Mouse (Mus musculus): ENCODE data around the gene Ncoa5.
A peak's percentile ranks its signal among the peaks of the same experiment; 100 is the strongest.

Gene Ncoa5

DNA sequence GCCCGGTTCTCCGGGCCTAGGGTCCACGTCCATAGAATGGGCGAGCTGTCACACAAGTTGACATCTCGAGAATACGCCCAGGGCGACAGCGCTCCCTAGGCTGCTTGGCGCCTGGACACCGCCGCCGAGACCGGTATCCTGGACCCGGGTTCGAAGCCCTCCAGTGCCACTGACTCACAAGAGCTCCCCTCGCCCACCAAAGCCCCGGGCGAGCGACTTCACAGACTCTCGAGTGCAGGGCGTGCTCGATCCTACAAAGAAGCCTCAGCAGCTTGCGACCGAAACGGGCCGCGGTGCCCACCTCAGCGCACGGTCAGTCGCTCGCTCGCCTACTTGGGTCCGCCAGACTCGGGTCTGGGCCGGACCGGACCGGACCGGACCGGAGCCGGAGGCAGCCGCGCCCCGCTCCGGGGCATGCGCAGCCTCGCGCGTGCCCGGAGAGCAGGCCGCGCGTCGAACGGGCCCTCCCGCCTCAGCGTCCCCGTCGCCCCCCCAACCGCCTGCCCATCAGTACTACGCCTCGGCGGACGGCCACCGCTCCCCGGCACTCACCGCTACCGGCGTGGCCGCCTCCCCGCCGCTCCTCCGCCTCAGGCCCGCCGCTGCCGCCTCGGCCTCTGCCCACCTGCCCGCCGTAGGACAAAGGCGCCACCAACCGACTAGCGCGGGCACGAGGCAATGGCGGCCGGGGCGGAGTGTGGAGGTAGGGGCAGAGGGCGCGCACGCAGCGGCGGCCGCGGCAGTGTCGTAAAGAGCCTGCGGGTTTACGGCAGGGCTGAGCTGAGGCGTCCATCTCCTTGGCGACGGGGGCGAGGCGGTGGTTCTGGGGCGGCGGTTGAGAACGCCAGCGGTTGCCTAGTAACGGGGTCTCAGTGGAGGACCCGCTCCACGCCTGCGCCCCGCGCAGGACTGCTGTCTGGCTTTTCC is at the start of gene Ncoa5:
Ncoa5 (minus strand) TSS at position 737 of the 927 bp plus-strand sequence.
- DNase-seq (ENCODE audit: low spot score in 2 of 2) = peak; percentile 97 to 98

- no peak for DNase-seq (ENCODE audit: low spot score in 2 of 2)
Measured at GRCm38 (mm10) chr2:165081257-165081656, 46.6 kb upstream of the Ncoa5 start.

DNA sequence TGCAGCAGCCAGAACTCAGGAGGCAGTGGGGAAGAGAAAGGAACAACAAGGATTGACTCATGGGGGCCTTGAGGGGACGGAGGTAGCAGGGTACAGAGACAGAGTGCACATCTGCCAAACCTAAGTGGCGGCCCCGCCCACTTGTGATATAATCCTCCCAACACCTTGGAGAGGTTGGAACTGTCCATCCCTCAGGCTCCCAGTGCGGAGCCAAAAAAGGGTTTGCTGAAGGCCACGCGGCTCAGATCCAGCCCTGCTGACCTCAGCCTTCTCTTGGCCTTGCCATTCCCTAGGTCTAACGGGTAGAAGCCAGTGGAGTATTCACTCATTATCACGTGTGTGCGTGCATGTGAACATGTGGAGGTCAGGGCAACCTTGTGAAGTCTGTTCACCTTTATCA is 46.0 kb upstream of the Ncoa5 start:
- no peak for DNase-seq (ENCODE audit: low spot score in 2 of 2)

DNA sequence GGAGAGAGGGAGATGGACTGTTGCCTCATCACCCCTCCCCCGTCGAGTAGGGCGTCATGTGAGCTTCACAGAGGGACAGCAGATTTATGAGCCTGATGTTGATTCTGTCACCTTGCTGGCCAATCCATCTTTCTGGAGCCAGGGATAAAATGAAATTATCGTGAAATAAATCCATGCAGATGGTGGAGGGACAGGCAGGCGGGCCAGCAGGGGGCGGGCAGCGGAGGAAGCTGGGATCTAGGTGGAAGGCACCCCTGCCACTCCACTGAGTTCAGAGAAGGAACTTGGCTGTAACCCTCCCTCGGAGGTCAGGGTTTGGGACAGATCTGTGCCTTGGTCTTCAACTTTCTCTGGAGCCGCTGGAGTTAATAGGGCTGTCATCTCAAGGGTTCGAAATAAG is 43.9 kb upstream of the Ncoa5 start:
- no peak for DNase-seq (ENCODE audit: low spot score in 2 of 2)

GRCm38 (mm10) chr2:165078045-165078444 is 43.4 kb upstream of the Ncoa5 start:
- DNase-seq (ENCODE audit: low spot score in 2 of 2) = no peak

DNA sequence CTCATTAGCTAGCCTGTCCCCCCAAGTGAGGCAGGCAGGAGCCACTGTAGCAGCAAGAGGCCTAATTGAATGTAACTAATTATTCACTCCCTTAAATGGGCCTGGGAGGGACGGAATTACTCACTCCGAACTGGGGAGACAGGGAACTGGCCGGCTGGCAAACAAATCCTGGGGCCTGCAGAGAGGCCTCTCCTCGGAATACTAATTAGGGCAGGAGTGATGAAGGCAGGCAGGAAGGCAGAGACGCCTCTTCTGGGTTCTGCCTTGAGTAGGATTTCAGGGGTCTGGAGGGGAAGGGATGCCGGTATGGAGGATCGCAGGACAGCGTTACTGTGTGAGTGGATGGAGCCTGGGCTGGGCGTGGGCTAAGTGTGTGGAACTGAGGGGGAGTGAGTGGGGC is 42.4 kb upstream of the Ncoa5 start:
- DNase-seq (ENCODE audit: low spot score in 2 of 2) = no peak

DNA sequence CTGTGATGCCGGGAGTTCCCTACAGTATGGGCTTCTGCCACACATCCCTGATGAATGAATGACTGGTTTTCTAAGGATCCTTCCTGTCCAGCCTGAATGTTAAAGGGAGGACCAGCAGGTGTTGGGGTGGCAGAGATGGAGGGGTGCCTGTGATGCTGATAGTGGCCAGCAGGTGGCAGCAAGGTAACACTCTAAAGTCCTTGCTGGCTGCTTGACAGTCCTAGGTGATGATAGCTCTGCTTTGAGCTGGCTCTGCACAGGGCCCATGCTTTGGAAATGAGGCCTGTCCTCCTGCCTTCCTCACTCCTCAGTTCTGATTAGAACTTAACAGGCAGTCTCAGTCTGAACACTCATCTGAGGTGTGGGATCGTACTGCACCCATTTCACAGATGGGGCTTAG is 40.3 kb upstream of the Ncoa5 start:
- peak; percentile 84 to 88 for DNase-seq (ENCODE audit: low spot score in 2 of 2)

DNA sequence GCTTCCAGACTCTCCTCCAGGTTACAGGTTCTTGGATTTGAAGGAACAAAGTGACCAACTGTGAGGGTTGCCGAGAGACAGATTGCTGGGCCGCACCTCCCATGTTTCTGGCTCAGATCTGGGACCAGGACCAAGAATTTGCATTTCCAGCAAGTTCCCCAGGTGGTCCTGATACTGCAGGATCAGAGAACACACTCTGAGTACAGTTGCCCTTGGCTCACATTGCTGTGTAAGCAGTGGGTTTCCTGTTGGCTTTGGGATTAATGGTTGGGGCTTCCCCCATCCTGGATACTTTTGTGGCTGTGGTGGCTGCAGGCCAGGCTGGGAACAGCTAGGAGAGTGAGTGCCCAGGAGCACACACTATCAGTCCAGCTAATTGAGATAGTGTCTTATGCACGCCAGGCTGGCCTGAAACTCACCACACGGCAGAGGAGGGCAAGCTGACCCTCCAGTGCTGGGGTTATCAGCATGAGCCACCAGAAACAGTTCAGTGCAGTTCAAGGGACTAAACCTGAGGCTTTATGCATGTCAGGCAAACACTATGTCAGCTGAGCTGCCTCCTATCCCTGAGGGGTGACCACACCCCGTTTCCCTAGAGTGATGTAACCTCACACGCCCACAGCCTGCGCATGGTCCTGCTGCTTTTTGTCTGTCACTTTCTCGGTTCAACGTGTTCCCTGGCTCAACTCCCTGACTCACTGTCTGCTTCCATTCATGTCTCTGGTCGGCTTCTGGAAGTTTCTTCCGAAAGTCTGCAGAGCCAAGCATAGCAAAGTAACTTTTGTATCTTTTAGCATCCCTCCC is 39.6 kb upstream of the Ncoa5 start:
- peak in 1 of 2 experiments; percentile 41 for DNase-seq (ENCODE audit: low spot score in 2 of 2)

DNA sequence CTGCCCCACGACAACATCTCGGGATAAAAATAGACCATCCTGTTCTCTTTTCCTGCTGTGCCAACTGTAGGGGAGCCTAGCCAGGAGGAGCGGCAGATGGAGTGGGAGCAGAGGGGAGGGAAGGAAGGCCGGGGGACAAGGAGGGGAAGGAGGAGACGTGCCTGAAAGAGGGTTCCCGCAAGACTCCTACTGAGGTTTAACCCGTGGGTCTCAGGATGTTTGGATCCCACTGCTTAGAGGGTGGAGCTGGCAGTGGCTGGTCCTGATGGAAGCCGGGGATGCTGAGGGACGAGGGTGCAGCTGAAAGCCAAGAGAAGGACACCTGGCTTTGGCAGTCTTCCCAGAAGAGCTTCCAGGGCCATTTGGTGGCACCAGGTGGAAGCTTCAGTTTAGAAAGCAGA is 38.7 kb upstream of the Ncoa5 start:
- DNase-seq (ENCODE audit: low spot score in 2 of 2) = peak in 1 of 2 experiments; percentile 37

DNA sequence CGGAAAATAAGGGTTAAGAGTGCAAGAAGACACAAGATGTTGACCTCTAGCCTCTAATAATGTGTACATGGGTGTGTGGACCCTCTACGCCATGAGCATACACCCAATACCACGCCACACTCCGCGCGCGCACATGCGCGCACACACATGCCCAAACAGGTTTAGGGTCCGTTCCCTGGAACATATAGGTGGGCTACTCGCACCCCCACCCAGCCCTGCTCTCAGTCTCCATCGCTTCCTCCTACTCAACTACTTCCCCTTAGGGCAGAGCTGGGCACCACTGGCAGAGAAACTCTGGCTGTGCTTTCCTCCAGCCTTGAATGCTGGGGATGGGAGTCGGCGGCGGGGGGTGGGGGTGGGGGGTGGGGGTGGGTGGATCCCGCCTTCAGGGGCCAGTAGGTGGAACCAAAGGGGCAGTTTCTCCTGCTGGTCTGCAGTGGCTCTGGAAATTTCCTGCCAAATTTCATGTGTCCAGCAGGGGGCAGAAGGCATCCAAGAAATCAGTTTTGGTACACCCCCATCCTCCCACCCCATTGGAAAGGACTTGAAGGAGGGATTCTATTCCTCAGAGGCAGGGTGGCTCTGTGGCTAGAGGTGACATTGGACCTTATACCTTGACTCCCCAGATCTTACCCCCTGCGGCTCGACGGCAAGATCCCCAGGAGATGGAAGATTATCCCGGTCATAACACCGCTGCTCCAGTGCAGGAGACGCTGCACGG is 35.6 kb upstream of the Ncoa5 start:
- DNase-seq (ENCODE audit: low spot score in 2 of 2) = peak; percentile 62 to 84

DNA sequence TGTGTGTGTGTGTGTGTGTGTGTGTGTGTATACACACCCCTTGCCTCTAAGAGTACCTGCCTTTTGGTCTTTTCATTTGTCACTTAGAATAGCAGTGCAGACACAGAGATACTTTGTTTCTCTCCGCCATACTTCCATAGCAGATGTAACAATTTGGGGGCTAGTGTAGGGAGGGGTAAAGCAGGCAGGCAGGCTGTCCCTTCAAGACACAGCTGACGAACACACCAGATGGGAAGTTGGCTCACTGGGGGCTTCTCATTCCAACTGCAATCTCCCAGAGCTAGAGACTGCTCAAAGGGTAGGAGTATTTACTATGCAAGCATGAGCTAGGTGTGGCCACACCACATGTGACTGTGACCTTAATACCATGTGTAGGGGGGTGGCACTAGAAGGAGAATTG is 34.1 kb upstream of the Ncoa5 start:
- DNase-seq (ENCODE audit: low spot score in 2 of 2) = no peak

DNA sequence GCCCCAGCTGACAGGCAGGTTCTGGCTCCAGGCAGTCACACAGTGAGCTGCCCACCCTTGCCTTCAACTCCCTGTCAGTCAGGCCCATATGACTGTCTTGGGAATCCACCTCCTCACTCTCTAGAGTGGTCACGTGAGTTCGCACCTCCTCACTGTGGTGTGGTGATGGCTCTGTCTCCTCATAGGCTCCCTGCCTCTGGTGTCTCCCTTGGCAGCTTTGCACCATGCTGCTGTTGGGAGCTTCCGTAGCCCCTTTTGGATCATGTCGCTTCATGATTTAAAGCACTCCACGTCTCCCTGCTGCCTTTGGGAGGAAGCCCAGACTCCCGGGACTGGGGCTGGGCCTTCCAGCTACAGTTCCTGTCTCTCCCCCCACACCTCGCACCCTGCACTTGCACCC is 29.8 kb upstream of the Ncoa5 start:
- DNase-seq (ENCODE audit: low spot score in 2 of 2) = no peak

- no peak for DNase-seq (ENCODE audit: low spot score in 2 of 2)
Measured at GRCm38 (mm10) chr2:165061638-165062433, 27.2 kb upstream of the Ncoa5 start.

DNA sequence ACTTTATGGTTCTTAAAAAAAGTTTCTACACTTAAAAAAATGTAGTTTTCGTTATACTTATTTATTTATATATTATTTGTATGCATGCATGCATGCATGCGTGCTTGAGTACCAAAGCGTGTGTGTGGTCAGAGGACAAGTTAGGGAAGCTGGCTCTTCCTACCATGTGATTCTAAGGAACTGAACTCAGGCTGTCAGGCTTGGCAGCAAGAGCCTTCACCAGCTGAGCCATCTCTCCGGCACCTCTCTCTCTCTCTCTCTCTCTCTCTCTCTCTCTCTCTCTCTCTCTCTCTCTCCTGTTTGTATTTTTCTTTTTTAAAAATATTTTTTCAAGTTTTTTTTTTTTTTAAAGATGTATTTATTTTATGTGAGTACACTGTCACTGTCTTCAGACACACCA is 25.3 kb upstream of the Ncoa5 start:
- DNase-seq (ENCODE audit: low spot score in 2 of 2) = no peak

GRCm38 (mm10) chr2:165056377-165057085 is 21.9 kb upstream of the Ncoa5 start:
- no peak for DNase-seq (ENCODE audit: low spot score in 2 of 2)

GRCm38 (mm10) chr2:165055905-165056304 is 21.2 kb upstream of the Ncoa5 start:
- DNase-seq (ENCODE audit: low spot score in 2 of 2) = no peak

- DNase-seq (ENCODE audit: low spot score in 2 of 2) = no peak
Measured at GRCm38 (mm10) chr2:165054888-165055852, 20.5 kb upstream of the Ncoa5 start, which contains the start of gene Cd40. TSS of gene Cd40 (plus strand) at chr2:165055627.

GRCm38 (mm10) chr2:165051566-165051965 is 16.9 kb upstream of the Ncoa5 start:
- no peak for DNase-seq (ENCODE audit: low spot score in 2 of 2)

DNA sequence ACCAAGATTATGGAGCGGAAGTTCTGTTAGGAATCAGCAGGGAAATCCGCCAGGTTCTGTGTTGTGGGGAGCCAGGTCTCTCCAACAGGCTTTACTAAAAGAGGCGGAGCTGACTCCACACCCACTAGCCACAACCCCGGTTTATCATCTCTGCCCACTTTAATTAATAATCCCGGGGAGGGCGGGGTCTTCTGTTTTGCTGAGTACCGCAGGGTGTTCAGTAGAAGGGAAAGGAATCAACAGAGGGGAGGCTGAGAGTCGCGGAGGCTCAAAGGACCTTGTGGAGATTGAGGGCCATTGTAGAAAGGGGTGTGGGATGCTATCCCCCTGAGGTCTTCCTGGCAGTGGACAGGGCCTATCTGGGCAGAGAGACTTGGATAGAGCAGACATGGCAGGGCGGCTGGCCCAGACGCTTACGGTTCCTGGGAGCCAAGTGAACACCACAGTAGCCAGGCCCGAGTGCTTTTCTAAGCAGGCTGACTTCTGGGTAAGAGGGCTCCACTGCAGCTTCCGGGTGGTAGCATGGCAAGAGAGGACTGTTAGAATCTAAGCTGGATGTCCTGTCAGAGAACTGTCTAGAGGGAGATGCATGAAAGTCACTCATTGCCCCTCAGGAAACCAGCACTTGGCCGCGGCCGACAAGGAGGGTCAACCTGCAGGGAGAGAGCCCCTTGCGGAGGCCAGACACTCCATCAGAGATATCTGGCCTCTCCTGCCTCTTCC is 16.3 kb upstream of the Ncoa5 start:
- DNase-seq (ENCODE audit: low spot score in 2 of 2) = peak in 1 of 2 experiments; percentile 35
